Mouse (Mus musculus): ENCODE data around the gene Timm10b. TPM values are rescaled to one million over a fixed set of nuclear protein-coding genes. Genes with fewer than 3 reads are reported as not detected.

Gene Timm10b
- 83.4 TPM for total RNA-seq (2023)

GRCm38 (mm10) chr7:105639756-105640155 is at the start of gene Timm10b:
Timm10b (plus strand) TSS chr7:105640056.

GRCm38 (mm10) chr7:105633127-105633800 is 6.6 kb upstream of the Timm10b start, which contains the start of gene Trim3:
Trim3 (minus strand) TSS chr7:105633571.

GRCm38 (mm10) chr7:105640233-105640893 is 507 bp downstream of the Timm10b start, which contains the start of the genes Arfip2 and Gm45799:
Arfip2 (minus strand) TSS chr7:105640416.
Gm45799 (plus strand) TSS chr7:105640552.

GRCm38 (mm10) chr7:105650639-105651435 is 11.0 kb downstream of the Timm10b start, which contains the start of gene Dnhd1:
Dnhd1 (plus strand) TSS chr7:105650827.

Other genes with a start within 250 kb of the Timm10b start
- 39.0 TPM for gene Fam160a2, start 240.0 kb upstream of the Timm10b start, total RNA-seq (2023)
- gene Cnga4, start 235.5 kb upstream of the Timm10b start, total RNA-seq (2023), result not detected
- gene Cckbr, start 214.3 kb upstream of the Timm10b start, total RNA-seq (2023), result not detected
- gene Cavin3, start 157.8 kb upstream of the Timm10b start, total RNA-seq (2023), result 0.59 TPM
- gene Smpd1, start 85.7 kb upstream of the Timm10b start, total RNA-seq (2023), result 19.9 TPM
- 1.4 TPM for gene Apbb1, start 58.4 kb upstream of the Timm10b start, total RNA-seq (2023)
- gene Hpx, start 39.9 kb upstream of the Timm10b start, total RNA-seq (2023), result not detected
- 19.3 TPM for gene Trim3, start 6.5 kb upstream of the Timm10b start, total RNA-seq (2023)
- gene Arfip2, start 360 bp downstream of the Timm10b start, total RNA-seq (2023), result 34.6 TPM
- gene Gm45799, start 496 bp downstream of the Timm10b start, total RNA-seq (2023), result 10.6 TPM
- 6.8 TPM for gene Dnhd1, start 10.8 kb downstream of the Timm10b start, total RNA-seq (2023)
- 102 TPM for gene Ilk, start 96.5 kb downstream of the Timm10b start, total RNA-seq (2023)
- 31.7 TPM for gene Rrp8, start 97.3 kb downstream of the Timm10b start, total RNA-seq (2023)
- gene Taf10, start 104.3 kb downstream of the Timm10b start, total RNA-seq (2023), result 203 TPM
- gene Tpp1, start 112.2 kb downstream of the Timm10b start, total RNA-seq (2023), result 43.5 TPM
- gene Dchs1, start 147.6 kb downstream of the Timm10b start, total RNA-seq (2023), result 0.24 TPM
- gene Mrpl17, start 171.0 kb downstream of the Timm10b start, total RNA-seq (2023), result 56.7 TPM